Mouse (Mus musculus) CH12.LX (cell line): ENCODE measurements around the gene Ttc3. TPM values are rescaled to one million over a fixed set of nuclear protein-coding genes. Genes with fewer than 3 reads are reported as not detected.

Experiments used
- DNase-seq: peaks from one replicate; pipeline ENCODE4 v3.0.0-alpha.2; 2013; ENCODE audit errors: extremely low read depth
- H3K27ac ChIP-seq: 2 replicates; pipeline ENCODE4 v1.5.1; 2012; ENCODE audit warnings: low read depth, mild to moderate bottlenecking, control low read depth, moderate library complexity; ENCODE audit not compliant: insufficient read depth
- H3K27me3 ChIP-seq: replicated peaks from 2 replicates; pipeline ENCODE3; 2012; ENCODE audit warnings: inconsistent platforms
- H3K36me3 ChIP-seq, 2 experiments: replicated peaks in 1 of 2; 2 replicates each; pipeline versions ENCODE3 to v1.6.1; 2012; ENCODE audit warnings: inconsistent platforms in 1 of 2, low read length in 1 of 2, mild to moderate bottlenecking in 1 of 2, mixed read lengths in 1 of 2, moderate library complexity in 1 of 2; ENCODE audit not compliant: control insufficient read depth in 1 of 2, insufficient read depth in 1 of 2
- H3K4me1 ChIP-seq, 2 experiments: 2 replicates each; pipeline ENCODE4 v1.6.1; 2012; ENCODE audit warnings: inconsistent platforms in 1 of 2, moderate library complexity in 1 of 2; ENCODE audit not compliant: insufficient read depth in 2 of 2, control insufficient read depth in 1 of 2
- H3K4me2 ChIP-seq: 2 replicates; pipeline ENCODE4 v1.6.1; 2012; ENCODE audit warnings: low read depth, mild to moderate bottlenecking, control low read depth; ENCODE audit not compliant: poor library complexity, insufficient read depth, severe bottlenecking
- H3K4me3 ChIP-seq, 3 experiments: fragments of 150-350 bp in 1 of 3; sonication (generic) in 1 of 3; replicated peaks in 1 of 3; 2 replicates each; pipeline versions ENCODE3 to v1.5.1; 2011 to 2012; ENCODE audit warnings: low read depth in 2 of 3, low read length in 2 of 3, mild to moderate bottlenecking in 2 of 3, moderate library complexity in 2 of 3, control low read depth in 1 of 3, improper control_type of control experiment in 1 of 3, inconsistent platforms in 1 of 3, mixed read lengths in 1 of 3; ENCODE audit not compliant: poor library complexity in 1 of 3
- H3K79me2 ChIP-seq: replicated peaks from 2 replicates; pipeline ENCODE4 v1.6.1; 2012; ENCODE audit warnings: mild to moderate bottlenecking, moderate library complexity; ENCODE audit not compliant: control insufficient read depth, poor library complexity, insufficient read depth, severe bottlenecking; ENCODE audit errors: extremely low read depth
- H3K9ac ChIP-seq: 2 replicates; pipeline ENCODE4 v1.6.1; 2012; ENCODE audit warnings: low read depth, mild to moderate bottlenecking, control low read depth, moderate library complexity; ENCODE audit not compliant: insufficient read depth
- H3K9me3 ChIP-seq: replicated peaks from 2 replicates; pipeline ENCODE3; 2012; ENCODE audit warnings: low read length, inconsistent platforms, mixed read lengths
- CHD2 ChIP-seq: IDR thresholded peaks from 2 replicates; pipeline ENCODE4 v1.6.1; 2011; ENCODE audit warnings: low read length, improper control_type of control experiment
- CTCF ChIP-seq, 2 experiments: IDR thresholded peaks in 1 of 2; conservative IDR thresholded peaks in 1 of 2; 2 replicates each; pipeline ENCODE4 v1.5.1; 2011 to 2012; ENCODE audit warnings: low read depth in 2 of 2, low read length in 2 of 2, improper control_type of control experiment in 1 of 2, inconsistent platforms in 1 of 2, mild to moderate bottlenecking in 1 of 2, moderate library complexity in 1 of 2
- IRF4 ChIP-seq: IDR thresholded peaks from 2 replicates; pipeline ENCODE4 v1.6.1; 2014; ENCODE audit warnings: low read depth, mild to moderate bottlenecking, inconsistent platforms, low read length, improper control_type of control experiment
- JUND ChIP-seq: conservative IDR thresholded peaks from 2 replicates; pipeline ENCODE4 v1.6.1; 2011; ENCODE audit warnings: low read depth, low read length, improper control_type of control experiment
- KAT2A ChIP-seq: IDR thresholded peaks from 2 replicates; pipeline ENCODE4 v1.6.1; 2012; ENCODE audit warnings: low read length, improper control_type of control experiment, inconsistent platforms; ENCODE audit not compliant: insufficient replicate concordance
- MAZ ChIP-seq: IDR thresholded peaks from 2 replicates; pipeline ENCODE4 v1.6.1; 2012; ENCODE audit warnings: low read depth, mild to moderate bottlenecking, inconsistent platforms, low read length, improper control_type of control experiment, moderate library complexity
- MXI1 ChIP-seq: IDR thresholded peaks from 2 replicates; pipeline ENCODE4 v1.6.1; 2011; ENCODE audit warnings: mild to moderate bottlenecking, low read depth, low read length, improper control_type of control experiment
- NELFE ChIP-seq: IDR thresholded peaks from 2 replicates; pipeline ENCODE4 v1.6.1; 2011; ENCODE audit warnings: low read depth, low read length, improper control_type of control experiment
- NRF1 ChIP-seq: IDR thresholded peaks from 2 replicates; pipeline ENCODE4 v1.6.1; 2014; ENCODE audit warnings: low read depth, mild to moderate bottlenecking, inconsistent platforms, low read length, improper control_type of control experiment, moderate library complexity
- POLR2A ChIP-seq: IDR thresholded peaks from 2 replicates; pipeline ENCODE4 v1.6.1; 2011; ENCODE audit warnings: low read depth, mild to moderate bottlenecking, improper control_type of control experiment, low read length
- RCOR1 ChIP-seq: conservative IDR thresholded peaks from 2 replicates; pipeline ENCODE4 v1.6.1; 2012; ENCODE audit warnings: low read depth, mild to moderate bottlenecking, inconsistent platforms, low read length, improper control_type of control experiment
- SMC3 ChIP-seq: IDR thresholded peaks from 2 replicates; pipeline ENCODE4 v1.6.1; 2011; ENCODE audit warnings: low read depth, low read length, improper control_type of control experiment
- TCF12 ChIP-seq: IDR thresholded peaks from 2 replicates; pipeline ENCODE4 v1.6.1; 2014; ENCODE audit warnings: low read depth, mild to moderate bottlenecking, inconsistent platforms, low read length, improper control_type of control experiment
- UBTF ChIP-seq: IDR thresholded peaks from 2 replicates; pipeline ENCODE4 v1.6.1; 2012; ENCODE audit warnings: low read depth, mild to moderate bottlenecking, inconsistent platforms, low read length, improper control_type of control experiment, moderate library complexity
- USF1 ChIP-seq: IDR thresholded peaks from 2 replicates; pipeline ENCODE4 v1.6.1; 2014; ENCODE audit warnings: low read depth, mild to moderate bottlenecking, inconsistent platforms, low read length, improper control_type of control experiment
- ZKSCAN1 ChIP-seq: IDR thresholded peaks from 2 replicates; pipeline ENCODE4 v1.6.1; 2012; ENCODE audit warnings: low read depth, inconsistent platforms, low read length, improper control_type of control experiment, borderline replicate concordance
- ZMIZ1 ChIP-seq: IDR thresholded peaks from 2 replicates; pipeline ENCODE4 v1.6.1; 2012; ENCODE audit warnings: low read depth, mild to moderate bottlenecking, inconsistent platforms, low read length, improper control_type of control experiment
- dilution Hi-C: fragments of 300-500 bp; cut with MboI; formaldehyde crosslinking; loops from 2 replicates; pipeline ENCODE4 v1.14.3; 2020; ENCODE audit warnings: low sequenced_read_pairs; ENCODE audit not compliant: extremely low pct_unique_long_range_greater_than_20kb, extremely low pct_ligation_motif_present
- in situ Hi-C: fragments of 300-500 bp; cut with MboI; formaldehyde crosslinking; loops from 3 replicates; pipeline ENCODE4 v1.14.3; 2019; ENCODE audit warnings: low sequenced_read_pairs, low pct_ligation_motif_present, low pct_unique_long_range_greater_than_20kb, mixed read lengths
- polyA plus RNA-seq: library from polyadenylated mRNA; unstranded; fragments of >175 nt; gene quantifications from 2 replicates; pipeline ENCODE4 v1.2.1, GENCODE M21; 2012; ENCODE audit warnings: low read depth; ENCODE audit not compliant: insufficient read length
- total RNA-seq, 2 experiments: library from RNA; depleted of rRNA; stranded (reverse); fragments of 300-350 nt in 1 of 2; fragments of >200 nt in 1 of 2; gene quantifications; 2 replicates each; pipeline ENCODE4 v1.2.3; 2012 to 2014

The Ttc3 gene
- total and polyA plus RNA-seq, 3 experiments: 59.0 to 74.5 (median 73.4) TPM

- H3K27ac ChIP-seq: no peak overlapping the region
Measured at GRCm38 (mm10) chr16:94360578-94361350, 9.7 kb upstream of the Ttc3 start.

DNA sequence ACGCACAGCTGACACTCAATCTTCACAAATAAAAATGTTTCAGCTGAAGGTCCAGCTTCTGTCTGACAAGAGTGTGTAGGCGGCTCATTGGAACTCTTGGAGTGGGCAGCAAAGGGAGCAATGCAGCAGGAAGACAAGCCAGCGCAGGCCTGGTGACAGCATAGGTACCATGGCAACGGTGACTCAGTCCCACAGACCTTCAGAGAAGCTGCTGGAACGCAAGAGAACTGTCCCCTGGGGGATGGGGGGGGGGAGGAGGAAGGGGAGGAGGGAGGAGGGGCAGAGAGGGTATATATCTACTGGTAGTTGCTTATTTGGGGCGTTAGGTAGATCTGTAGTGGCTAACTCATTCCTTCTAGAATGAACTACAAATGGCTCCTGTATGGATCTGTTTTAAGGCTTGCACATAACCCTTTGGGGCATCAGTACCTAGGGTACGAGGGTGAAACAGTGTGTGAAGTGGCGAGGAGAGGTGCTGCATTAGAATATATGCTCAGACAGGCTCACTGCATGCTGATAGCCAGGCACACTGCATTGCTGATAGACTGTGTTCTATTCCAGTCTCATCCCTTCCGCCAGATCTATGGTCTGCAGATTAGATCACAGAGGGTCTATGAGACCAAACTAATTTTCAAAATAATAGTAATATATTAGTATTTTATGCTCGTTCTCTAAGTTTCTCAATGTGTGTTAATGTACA, 8.1 kb upstream of the Ttc3 start:
- H3K4me3 ChIP-seq: no peak overlapping the region
- in situ Hi-C loops: no loop called here
- peak; percentile 44; the same call in 1 of the 2 replicates for TF ChIP-seq NRF1
- TF ChIP-seq NELFE: no peak
- TF ChIP-seq CTCF (conservative IDR thresholded peaks at IDR 0.05 in 1 of 2, IDR thresholded peaks at IDR 0.05 in 1 of 2; ENCODE audit: low read depth in 2 of 2, low read length in 2 of 2): no peak
- peak; percentile 50; the same call in 1 of the 2 replicates for TF ChIP-seq MXI1
- no peak for TF ChIP-seq JUND
- no peak for TF ChIP-seq KAT2A
- TF ChIP-seq MAZ: peak; percentile 92
- no peak for TF ChIP-seq USF1
- peak; percentile 18; the same call in 1 of the 2 replicates for TF ChIP-seq CHD2
- no peak for TF ChIP-seq RCOR1

More at GRCm38 (mm10) chr16:94360578-94361350, 9.7 kb upstream of the Ttc3 start:
- Histone ChIP-seq H3K4me1 (peaks cover 16 to 42% of the 10 kb centered on the region in 2 experiments), H3K79me2 (no peaks in the 10 kb centered on the region), H3K27me3 (no peaks in the 10 kb centered on the region), H3K36me3 (peaks cover 4 to 15% of the 10 kb centered on the region in 2 experiments), H3K9me3 (no peaks in the 10 kb centered on the region), H3K9ac (no peak overlapping the region), H3K4me3 (no peak overlapping the region), H3K4me2 (no peak overlapping the region)
- dilution Hi-C loops (no loop called here), in situ Hi-C loops (no loop called here)
- no peak for DNase-seq
- TF ChIP-seq JUND (no peak), TCF12 (no peak), UBTF (no peak), ZMIZ1 (no peak), IRF4 (no peak), ZKSCAN1 (no peak), MXI1 (no peak), POLR2A (no peak), KAT2A (no peak), MAZ (no peak), SMC3 (no peak)

More for the DNA sequence above, 8.1 kb upstream of the Ttc3 start:
- Histone ChIP-seq H3K79me2 (no peaks in the 10 kb centered on the region), H3K9me3 (no peaks in the 10 kb centered on the region), H3K9ac (no peak overlapping the region), H3K36me3 (peaks cover 6 to 26% of the 10 kb centered on the region in 2 experiments), H3K27me3 (no peaks in the 10 kb centered on the region), H3K27ac (no peak overlapping the region), H3K4me1 (peaks cover 12 to 33% of the 10 kb centered on the region in 2 experiments), H3K4me2 (0 out of 2 replicates have a peak overlapping the region, but pooled peaks have one; percentile 14)
- peak; percentile 86 for DNase-seq
- dilution Hi-C loops: no loop called here
